Mouse (Mus musculus) limb, embryonic 12.5 days (tissue): ENCODE measurements around the gene Otoa. TPM values are rescaled to one million over a fixed set of nuclear protein-coding genes. Genes with fewer than 3 reads are reported as not detected.

Experiments used
- polyA plus RNA-seq: library from polyadenylated mRNA; unstranded; fragments of >200 nt; fragmentation: Nextera tagmentation; extraction: Ambion mirVana; gene quantifications from 2 replicates; pipeline ENCODE4 v1.2.1, GENCODE M21; 2016

Otoa gene
- polyA plus RNA-seq, 1 experiment from 2014 or later, result 0.36 TPM

Other genes starting within 250 kb of the Otoa start
- gene Eef2k, start 238.8 kb upstream of the Otoa start, polyA plus RNA-seq, result 31.5 and 31.8 TPM in 2 replicates
- gene Polr3e, start 163.9 kb upstream of the Otoa start, polyA plus RNA-seq, result 43.9 and 45.0 TPM in 2 replicates
- gene Cdr2, start 99.3 kb upstream of the Otoa start, polyA plus RNA-seq, result 15.8 and 16.0 TPM in 2 replicates
- 0.12 and 0.18 TPM in 2 replicates for gene Mfsd13b, start 99.1 kb upstream of the Otoa start, polyA plus RNA-seq
- gene Mettl9, start 47.2 kb upstream of the Otoa start, polyA plus RNA-seq, result 309 and 334 TPM in 2 replicates
- 0.79 and 1.3 TPM in 2 replicates for gene Igsf6, start 7.1 kb upstream of the Otoa start, polyA plus RNA-seq